Mouse (Mus musculus): ENCODE measurements at regions not wholly inside any gene's neighbourhood (a gene's known extent, or its start where the extent isn't known, plus 50 kb on each side); places are given as distances from the start of the nearest gene placed in this dataset.

DNA sequence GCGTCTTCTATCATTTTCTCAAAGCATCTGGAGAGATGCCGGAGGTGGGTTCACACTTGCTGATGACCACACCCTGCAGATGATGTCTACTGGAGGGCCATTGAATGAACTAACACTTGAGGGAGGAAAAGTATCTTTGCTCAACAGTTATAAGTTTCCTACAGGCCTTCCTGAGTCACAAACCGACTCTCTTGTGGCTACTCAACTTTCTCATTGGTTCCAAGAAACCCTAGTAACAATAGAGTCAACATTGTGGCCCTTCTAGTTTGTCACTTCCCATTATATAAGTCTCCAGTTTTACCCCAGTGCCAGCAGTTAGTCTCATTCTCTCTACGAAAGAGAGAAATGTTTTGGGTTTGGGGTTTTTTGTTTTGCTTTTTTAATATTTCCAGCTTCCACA, 604.1 kb upstream of the Arid1b start:
- no peak for ATAC-seq (replicated peaks; ENCODE audit: insufficient number of reproducible peaks, low FRiP score, low TSS enrichment)
- Histone ChIP-seq H3K4me1 (ENCODE audit: control insufficient read depth, insufficient read depth, low read length) (no peaks in the 10 kb centered on the region), H3K4me2 (no peak overlapping the region), H3K9me3 (replicated peaks; ENCODE audit: control insufficient read depth, low read length) (no peaks in the 10 kb centered on the region), H3K9ac (ENCODE audit: low read depth, low read length) (no peak overlapping the region), H3K4me3 (ENCODE audit: low read depth, low read length) (no peak overlapping the region), H3K27ac (ENCODE audit: low read depth, low read length) (no peak overlapping the region), H3K27me3 (ENCODE audit: control insufficient read depth, insufficient read depth, low read length) (no peaks in the 10 kb centered on the region), H3K36me3 (ENCODE audit: control insufficient read depth, insufficient read depth, low read length) (no peaks in the 10 kb centered on the region)
- 83% methylated on average over 4 of the region's 4 CpGs for WGBS (ENCODE audit: insufficient replicate concordance)

GRCm38 (mm10) chr17:4390577-4390976, 603.6 kb upstream of the Arid1b start:
- Histone ChIP-seq H3K27ac (ENCODE audit: low read depth, low read length) (no peak overlapping the region), H3K36me3 (ENCODE audit: control insufficient read depth, insufficient read depth, low read length) (no peaks in the 10 kb centered on the region), H3K4me2 (no peak overlapping the region), H3K4me1 (ENCODE audit: control insufficient read depth, insufficient read depth, low read length) (no peaks in the 10 kb centered on the region), H3K9ac (ENCODE audit: low read depth, low read length) (no peak overlapping the region), H3K27me3 (ENCODE audit: control insufficient read depth, insufficient read depth, low read length) (no peaks in the 10 kb centered on the region), H3K4me3 (ENCODE audit: low read depth, low read length) (no peak overlapping the region), H3K9me3 (replicated peaks; ENCODE audit: control insufficient read depth, low read length) (no peaks in the 10 kb centered on the region)
- ATAC-seq (replicated peaks; ENCODE audit: insufficient number of reproducible peaks, low FRiP score, low TSS enrichment): no peak

GRCm38 (mm10) chr17:4391210-4391609, 602.9 kb upstream of the Arid1b start:
- no peak overlapping the region for H3K4me3 ChIP-seq (ENCODE audit: low read depth, low read length)
- WGBS (ENCODE audit: insufficient replicate concordance): 62% methylated on average over 1 of the region's 1 CpGs
- no peak overlapping the region for H3K27ac ChIP-seq (ENCODE audit: low read depth, low read length)
- no peaks in the 10 kb centered on the region for H3K27me3 ChIP-seq (ENCODE audit: control insufficient read depth, insufficient read depth, low read length)
- no peaks in the 10 kb centered on the region for H3K9me3 ChIP-seq (replicated peaks; ENCODE audit: control insufficient read depth, low read length)
- no peak overlapping the region for H3K9ac ChIP-seq (ENCODE audit: low read depth, low read length)
- H3K4me2 ChIP-seq: no peak overlapping the region
- no peak for ATAC-seq (replicated peaks; ENCODE audit: insufficient number of reproducible peaks, low FRiP score, low TSS enrichment)
- no peaks in the 10 kb centered on the region for H3K36me3 ChIP-seq (ENCODE audit: control insufficient read depth, insufficient read depth, low read length)
- no peaks in the 10 kb centered on the region for H3K4me1 ChIP-seq (ENCODE audit: control insufficient read depth, insufficient read depth, low read length)

- ATAC-seq (replicated peaks; ENCODE audit: insufficient number of reproducible peaks, low FRiP score, low TSS enrichment): no peak
- no peaks in the 10 kb centered on the region for H3K36me3 ChIP-seq (ENCODE audit: control insufficient read depth, insufficient read depth, low read length)
- H3K4me3 ChIP-seq (ENCODE audit: low read depth, low read length): no peak overlapping the region
- WGBS (ENCODE audit: insufficient replicate concordance): 80% methylated on average over 5 of the region's 5 CpGs
- H3K9ac ChIP-seq (ENCODE audit: low read depth, low read length): no peak overlapping the region
- H3K4me2 ChIP-seq: no peak overlapping the region
- no peak overlapping the region for H3K27ac ChIP-seq (ENCODE audit: low read depth, low read length)
- no peaks in the 10 kb centered on the region for H3K9me3 ChIP-seq (replicated peaks; ENCODE audit: control insufficient read depth, low read length)
- no peaks in the 10 kb centered on the region for H3K4me1 ChIP-seq (ENCODE audit: control insufficient read depth, insufficient read depth, low read length)
- H3K27me3 ChIP-seq (ENCODE audit: control insufficient read depth, insufficient read depth, low read length): no peaks in the 10 kb centered on the region
Measured at GRCm38 (mm10) chr17:4396119-4396518, 598.0 kb upstream of the Arid1b start.

DNA sequence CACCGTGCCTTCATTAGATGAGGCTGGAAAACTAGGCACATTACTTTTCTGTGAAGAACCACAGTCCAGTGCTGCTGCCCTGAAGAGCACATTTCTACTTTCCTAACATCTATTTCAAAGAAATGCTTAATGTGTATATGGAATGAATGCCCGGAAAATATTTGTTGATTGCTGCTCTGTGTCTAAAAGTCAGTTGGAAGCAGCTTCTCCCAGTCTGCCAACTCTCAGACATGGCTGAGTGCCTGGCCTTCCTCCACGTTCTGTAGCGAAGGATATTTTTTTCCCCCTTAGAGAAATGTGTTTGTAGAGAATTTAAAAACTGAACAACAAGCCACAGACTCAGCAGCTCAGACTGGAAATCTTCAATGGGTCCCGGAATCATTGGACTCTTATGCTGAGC, 576.4 kb upstream of the Arid1b start:
- Histone ChIP-seq H3K27me3 (ENCODE audit: control insufficient read depth, insufficient read depth, low read length) (no peaks in the 10 kb centered on the region), H3K9ac (ENCODE audit: low read depth, low read length) (no peak overlapping the region), H3K4me2 (no peak overlapping the region), H3K4me3 (ENCODE audit: low read depth, low read length) (no peak overlapping the region), H3K4me1 (ENCODE audit: control insufficient read depth, insufficient read depth, low read length) (no peaks in the 10 kb centered on the region), H3K27ac (ENCODE audit: low read depth, low read length) (no peak overlapping the region), H3K36me3 (ENCODE audit: control insufficient read depth, insufficient read depth, low read length) (no peaks in the 10 kb centered on the region), H3K9me3 (replicated peaks; ENCODE audit: control insufficient read depth, low read length) (no peaks in the 10 kb centered on the region)
- ATAC-seq (replicated peaks; ENCODE audit: insufficient number of reproducible peaks, low FRiP score, low TSS enrichment): no peak
- WGBS (ENCODE audit: insufficient replicate concordance): 79% methylated on average over 5 of the region's 5 CpGs

- H3K9me3 ChIP-seq (replicated peaks; ENCODE audit: control insufficient read depth, low read length): no peaks in the 10 kb centered on the region
- no peak overlapping the region for H3K4me3 ChIP-seq (ENCODE audit: low read depth, low read length)
- H3K27ac ChIP-seq (ENCODE audit: low read depth, low read length): no peak overlapping the region
- no peaks in the 10 kb centered on the region for H3K4me1 ChIP-seq (ENCODE audit: control insufficient read depth, insufficient read depth, low read length)
- no peaks in the 10 kb centered on the region for H3K27me3 ChIP-seq (ENCODE audit: control insufficient read depth, insufficient read depth, low read length)
- no peak for ATAC-seq (replicated peaks; ENCODE audit: insufficient number of reproducible peaks, low FRiP score, low TSS enrichment)
- WGBS (ENCODE audit: insufficient replicate concordance): 50% methylated on average over 6 of the region's 6 CpGs
- H3K36me3 ChIP-seq (ENCODE audit: control insufficient read depth, insufficient read depth, low read length): no peaks in the 10 kb centered on the region
- no peak overlapping the region for H3K9ac ChIP-seq (ENCODE audit: low read depth, low read length)
- no peak overlapping the region for H3K4me2 ChIP-seq
Measured at GRCm38 (mm10) chr17:4424451-4425168, 569.5 kb upstream of the Arid1b start.

DNA sequence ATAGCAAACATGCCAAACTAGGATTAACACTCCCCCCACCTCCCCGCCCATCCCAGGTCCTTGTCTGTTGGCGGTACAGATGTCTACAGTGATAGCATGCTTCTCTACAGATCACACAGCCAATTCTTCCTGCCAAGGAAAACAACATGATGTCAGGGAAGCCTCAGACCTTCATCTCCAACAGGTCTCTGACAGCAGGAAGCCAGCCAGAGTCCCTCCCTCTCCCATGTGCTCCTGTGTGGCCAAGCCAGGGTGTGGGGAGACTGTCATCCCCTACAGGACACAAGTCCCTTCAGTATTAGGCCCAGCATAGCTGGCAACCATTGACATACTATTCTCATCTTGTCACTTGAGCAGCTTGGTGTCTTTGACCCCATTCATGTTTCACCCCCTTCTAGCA, 568.8 kb upstream of the Arid1b start:
- no peaks in the 10 kb centered on the region for H3K9me3 ChIP-seq (replicated peaks; ENCODE audit: control insufficient read depth, low read length)
- H3K27ac ChIP-seq (ENCODE audit: low read depth, low read length): no peak overlapping the region
- no peaks in the 10 kb centered on the region for H3K4me1 ChIP-seq (ENCODE audit: control insufficient read depth, insufficient read depth, low read length)
- H3K36me3 ChIP-seq (ENCODE audit: control insufficient read depth, insufficient read depth, low read length): no peaks in the 10 kb centered on the region
- no peaks in the 10 kb centered on the region for H3K27me3 ChIP-seq (ENCODE audit: control insufficient read depth, insufficient read depth, low read length)
- H3K9ac ChIP-seq (ENCODE audit: low read depth, low read length): no peak overlapping the region
- WGBS (ENCODE audit: insufficient replicate concordance): 54% methylated on average over 2 of the region's 2 CpGs
- H3K4me2 ChIP-seq: no peak overlapping the region
- ATAC-seq (replicated peaks; ENCODE audit: insufficient number of reproducible peaks, low FRiP score, low TSS enrichment): no peak
- no peak overlapping the region for H3K4me3 ChIP-seq (ENCODE audit: low read depth, low read length)

- 63% methylated on average over 2 of the region's 2 CpGs for WGBS (ENCODE audit: insufficient replicate concordance)
- H3K27ac ChIP-seq (ENCODE audit: low read depth, low read length): no peak overlapping the region
- H3K9me3 ChIP-seq (replicated peaks; ENCODE audit: control insufficient read depth, low read length): no peaks in the 10 kb centered on the region
- no peaks in the 10 kb centered on the region for H3K36me3 ChIP-seq (ENCODE audit: control insufficient read depth, insufficient read depth, low read length)
- no peak for ATAC-seq (replicated peaks; ENCODE audit: insufficient number of reproducible peaks, low FRiP score, low TSS enrichment)
- no peak overlapping the region for H3K4me2 ChIP-seq
- no peak overlapping the region for H3K4me3 ChIP-seq (ENCODE audit: low read depth, low read length)
- H3K27me3 ChIP-seq (ENCODE audit: control insufficient read depth, insufficient read depth, low read length): no peaks in the 10 kb centered on the region
- no peak overlapping the region for H3K9ac ChIP-seq (ENCODE audit: low read depth, low read length)
- no peaks in the 10 kb centered on the region for H3K4me1 ChIP-seq (ENCODE audit: control insufficient read depth, insufficient read depth, low read length)
Measured at GRCm38 (mm10) chr17:4429036-4429435, 565.1 kb upstream of the Arid1b start.

- Histone ChIP-seq H3K9ac (ENCODE audit: low read depth, low read length) (no peak overlapping the region), H3K4me2 (no peak overlapping the region), H3K4me1 (ENCODE audit: control insufficient read depth, insufficient read depth, low read length) (no peaks in the 10 kb centered on the region), H3K9me3 (replicated peaks; ENCODE audit: control insufficient read depth, low read length) (no peaks in the 10 kb centered on the region), H3K36me3 (ENCODE audit: control insufficient read depth, insufficient read depth, low read length) (no peaks in the 10 kb centered on the region), H3K4me3 (ENCODE audit: low read depth, low read length) (no peak overlapping the region), H3K27ac (ENCODE audit: low read depth, low read length) (no peak overlapping the region), H3K27me3 (ENCODE audit: control insufficient read depth, insufficient read depth, low read length) (no peaks in the 10 kb centered on the region)
- no peak for ATAC-seq (replicated peaks; ENCODE audit: insufficient number of reproducible peaks, low FRiP score, low TSS enrichment)
- 87% methylated on average over 1 of the region's 1 CpGs for WGBS (ENCODE audit: insufficient replicate concordance)
Measured at GRCm38 (mm10) chr17:4445606-4446005, 548.5 kb upstream of the Arid1b start.
